Mouse (Mus musculus) myocyte (in vitro differentiated cells): ENCODE data around the gene Clstn3. TPM values are rescaled to one million over a fixed set of nuclear protein-coding genes. Genes with fewer than 3 reads are reported as not detected.

Experiments
- H3K27me3 ChIP-seq: one replicate; pipeline ENCODE4 v1.6.1; 2011; ENCODE audit not compliant: control insufficient read depth, insufficient read depth, insufficient read length
- H3K36me3 ChIP-seq: one replicate; pipeline ENCODE4 v1.6.1; 2011; ENCODE audit not compliant: control insufficient read depth, insufficient read depth
- H3K4me2 ChIP-seq: one replicate; pipeline ENCODE4 v1.6.1; 2011; ENCODE audit warnings: low read depth, control low read depth
- H3K4me3 ChIP-seq: one replicate; pipeline ENCODE4 v1.5.1; 2011; ENCODE audit warnings: mild to moderate bottlenecking, control low read depth, moderate library complexity
- H3K79me2 ChIP-seq: one replicate; pipeline ENCODE4 v1.6.1; 2011; ENCODE audit not compliant: control insufficient read depth, insufficient read depth
- H3ac ChIP-seq: one replicate; pipeline ENCODE4 v1.6.1; 2011; ENCODE audit not compliant: control insufficient read depth, insufficient read length
- CEBPB ChIP-seq: IDR thresholded peaks from 2 replicates; pipeline ENCODE4 v1.6.1; 2011; ENCODE audit warnings: mild to moderate bottlenecking, moderate library complexity; ENCODE audit not compliant: poor library complexity, insufficient read depth, severe bottlenecking
- E2F4 ChIP-seq: IDR thresholded peaks from one replicate; pipeline ENCODE4 v1.6.1; 2011; ENCODE audit warnings: mild to moderate bottlenecking, control low read depth, moderate library complexity; ENCODE audit not compliant: insufficient read depth
- MAX ChIP-seq: IDR thresholded peaks from one replicate; pipeline ENCODE4 v1.6.1; 2011; ENCODE audit warnings: low read depth, mild to moderate bottlenecking, control low read depth
- MYOD1 ChIP-seq, 3 experiments: IDR thresholded peaks; one replicate each; pipeline ENCODE4 v1.6.1; 2011; ENCODE audit warnings: control low read depth in 2 of 3, low read depth in 2 of 3, mild to moderate bottlenecking in 2 of 3, moderate library complexity in 1 of 3; ENCODE audit not compliant: insufficient read length in 2 of 3, control insufficient read depth in 1 of 3
- MYOG ChIP-seq, 3 experiments: IDR thresholded peaks; one replicate each; pipeline ENCODE4 v1.6.1; 2011; ENCODE audit warnings: control low read depth in 2 of 3, low read depth in 2 of 3, mild to moderate bottlenecking in 2 of 3; ENCODE audit not compliant: insufficient read length in 2 of 3, control insufficient read depth in 1 of 3, insufficient read depth in 1 of 3
- POLR2A ChIP-seq: IDR thresholded peaks from one replicate; pipeline ENCODE4 v1.6.1; 2011; ENCODE audit warnings: low read depth, mild to moderate bottlenecking, control low read depth, moderate library complexity; ENCODE audit not compliant: insufficient read length
- POLR2AphosphoS2 ChIP-seq: IDR thresholded peaks from one replicate; pipeline ENCODE4 v1.6.1; 2011; ENCODE audit warnings: low read depth, control low read depth; ENCODE audit not compliant: insufficient read length
- REST ChIP-seq: IDR thresholded peaks from one replicate; pipeline ENCODE4 v1.6.1; 2011; ENCODE audit warnings: mild to moderate bottlenecking, control low read depth, moderate library complexity; ENCODE audit not compliant: insufficient read depth, insufficient read length
- SRF ChIP-seq: IDR thresholded peaks from one replicate; pipeline ENCODE4 v1.6.1; 2011; ENCODE audit warnings: low read depth; ENCODE audit not compliant: control insufficient read depth, insufficient read length
- TCF12 ChIP-seq: IDR thresholded peaks from one replicate; pipeline ENCODE4 v1.6.1; 2011; ENCODE audit warnings: mild to moderate bottlenecking, control low read depth; ENCODE audit not compliant: poor library complexity, insufficient read depth, severe bottlenecking
- TCF3 ChIP-seq: IDR thresholded peaks from one replicate; pipeline ENCODE4 v1.6.1; 2011; ENCODE audit warnings: low read depth, control low read depth; ENCODE audit not compliant: insufficient read length
- USF1 ChIP-seq: IDR thresholded peaks from one replicate; pipeline ENCODE4 v1.6.1; 2011; ENCODE audit warnings: low read depth, mild to moderate bottlenecking, control low read depth, moderate library complexity
- polyA plus RNA-seq: library from polyadenylated mRNA; unstranded; fragments of >200 nt; fragmentation: generic; extraction: Trizol; gene quantifications from one replicate; pipeline ENCODE4 v1.2.1, GENCODE M21; 2012; ENCODE audit warnings: missing spikeins

Gene Clstn3
- polyA plus RNA-seq, 1 experiment = 2.2 TPM

DNA sequence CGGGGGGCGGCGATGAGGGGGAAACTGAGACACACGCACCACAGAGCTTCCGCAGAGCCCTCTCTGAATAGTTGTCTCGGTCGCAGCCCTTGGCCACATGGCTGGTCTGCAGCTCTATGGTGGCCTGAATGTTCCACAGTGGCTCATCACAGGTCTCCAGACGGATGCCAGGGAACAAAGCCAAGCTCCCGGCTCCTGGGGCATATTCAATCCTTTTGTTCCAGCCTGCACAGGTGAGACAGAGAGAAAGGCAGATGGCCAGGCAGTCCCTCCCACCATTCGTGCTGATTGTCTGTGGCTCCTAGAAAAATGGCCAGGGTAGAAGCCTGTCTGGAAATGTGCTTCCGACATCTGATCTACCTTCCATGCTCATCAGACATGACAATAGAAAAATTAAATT is 6.1 kb downstream of the Clstn3 start:
- Histone ChIP-seq H3K36me3 (no peaks in the 10 kb centered on the region), H3K4me3 (no peak overlapping the region), H3K4me2 (no peak overlapping the region), H3K79me2 (no peaks in the 10 kb centered on the region), H3ac (no peak overlapping the region), H3K27me3 (peaks cover 29% of the 10 kb centered on the region)
- no peak for TF ChIP-seq TCF3
- no peak for TF ChIP-seq MYOG (IDR thresholded peaks at IDR 0.05; ENCODE audit: control insufficient read depth in 1 of 3, insufficient read depth in 1 of 3, insufficient read length in 2 of 3, low read depth in 2 of 3)
- TF ChIP-seq POLR2AphosphoS2 = no peak
- no peak for TF ChIP-seq MYOD1 (IDR thresholded peaks at IDR 0.05; ENCODE audit: control insufficient read depth in 1 of 3, insufficient read length in 2 of 3, low read depth in 2 of 3)
- no peak for TF ChIP-seq E2F4
- TF ChIP-seq MAX = no peak
- TF ChIP-seq POLR2A = no peak
- TF ChIP-seq TCF12 = no peak
- TF ChIP-seq REST = no peak
- TF ChIP-seq CEBPB = no peak
- no peak for TF ChIP-seq USF1

DNA sequence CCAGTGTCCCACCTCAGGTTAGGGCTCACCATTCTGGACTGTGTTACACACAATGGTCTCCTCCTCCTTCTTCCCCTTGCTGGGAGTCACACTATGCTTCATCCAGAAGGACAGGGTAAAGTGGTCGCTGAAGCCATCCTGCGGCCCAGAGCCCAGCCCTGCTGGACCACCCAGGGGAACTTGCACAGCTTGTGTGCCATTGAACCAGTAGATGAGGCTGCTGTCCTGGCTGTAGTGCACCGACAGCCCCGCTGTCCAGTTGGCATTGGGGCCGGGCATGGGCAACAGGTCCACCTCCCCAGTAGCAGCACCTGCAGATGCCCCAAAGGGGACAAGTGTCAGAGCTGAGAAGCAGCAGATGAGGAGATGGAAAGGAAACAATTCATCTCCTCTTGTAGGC is 6.8 kb downstream of the Clstn3 start:
- Histone ChIP-seq H3ac (no peak overlapping the region), H3K4me2 (no peak overlapping the region), H3K36me3 (no peaks in the 10 kb centered on the region), H3K79me2 (no peaks in the 10 kb centered on the region), H3K4me3 (no peak overlapping the region), H3K27me3 (peaks cover 29% of the 10 kb centered on the region)
- TF ChIP-seq REST = no peak
- no peak for TF ChIP-seq MAX
- TF ChIP-seq TCF12 = no peak
- no peak for TF ChIP-seq POLR2AphosphoS2
- no peak for TF ChIP-seq USF1
- no peak for TF ChIP-seq SRF
- TF ChIP-seq TCF3 = no peak
- TF ChIP-seq MYOD1 (IDR thresholded peaks at IDR 0.05; ENCODE audit: control insufficient read depth in 1 of 3, insufficient read length in 2 of 3, low read depth in 2 of 3) = no peak
- no peak for TF ChIP-seq POLR2A
- TF ChIP-seq E2F4 = no peak
- no peak for TF ChIP-seq CEBPB

GRCm38 (mm10) chr6:124456243-124456642 is 8.4 kb downstream of the Clstn3 start:
- H3K36me3 ChIP-seq = no peaks in the 10 kb centered on the region
- no peak overlapping the region for H3ac ChIP-seq
- H3K4me2 ChIP-seq = no peak overlapping the region
- H3K4me3 ChIP-seq = no peak overlapping the region
- peaks cover 18% of the 10 kb centered on the region for H3K27me3 ChIP-seq
- no peak for TF ChIP-seq POLR2AphosphoS2
- TF ChIP-seq MAX = no peak
- TF ChIP-seq CEBPB = no peak
- TF ChIP-seq USF1 = no peak
- TF ChIP-seq E2F4 = no peak
- no peak for TF ChIP-seq TCF12
- no peak for TF ChIP-seq REST
- TF ChIP-seq MYOG (IDR thresholded peaks at IDR 0.05; ENCODE audit: control insufficient read depth in 1 of 3, insufficient read depth in 1 of 3, insufficient read length in 2 of 3, low read depth in 2 of 3) = no peak
- TF ChIP-seq MYOD1 (IDR thresholded peaks at IDR 0.05; ENCODE audit: control insufficient read depth in 1 of 3, insufficient read length in 2 of 3, low read depth in 2 of 3) = no peak
- no peak for TF ChIP-seq POLR2A
- TF ChIP-seq SRF = no peak
- TF ChIP-seq TCF3 = no peak
- H3K79me2 ChIP-seq = no peaks in the 10 kb centered on the region

DNA sequence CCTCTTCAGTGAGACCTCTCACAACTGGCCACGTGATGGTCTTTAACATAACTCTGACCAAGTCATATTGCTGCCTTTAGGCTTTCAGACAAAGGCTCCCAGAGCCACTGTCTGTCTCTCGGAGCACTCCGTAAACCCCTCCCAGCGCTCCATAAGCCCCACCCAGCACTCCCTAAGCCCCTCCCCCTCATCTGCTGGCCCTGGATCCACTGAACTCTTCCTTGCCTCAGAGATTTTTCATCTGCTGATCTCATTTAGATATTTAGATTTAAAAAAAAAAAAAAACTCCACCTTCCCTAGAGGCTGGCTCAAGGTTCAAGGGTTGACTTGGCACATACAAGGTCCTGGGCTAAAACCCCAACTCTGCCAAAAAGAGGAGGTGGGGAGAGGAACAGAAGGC is 10.8 kb downstream of the Clstn3 start:
- no peak overlapping the region for H3K4me2 ChIP-seq
- H3K79me2 ChIP-seq = no peaks in the 10 kb centered on the region
- peaks cover 5% of the 10 kb centered on the region for H3K27me3 ChIP-seq
- H3K36me3 ChIP-seq = no peaks in the 10 kb centered on the region
- no peak overlapping the region for H3K4me3 ChIP-seq
- no peak overlapping the region for H3ac ChIP-seq
- TF ChIP-seq USF1 (peak; percentile 12), E2F4 (no peak), CEBPB (no peak)

DNA sequence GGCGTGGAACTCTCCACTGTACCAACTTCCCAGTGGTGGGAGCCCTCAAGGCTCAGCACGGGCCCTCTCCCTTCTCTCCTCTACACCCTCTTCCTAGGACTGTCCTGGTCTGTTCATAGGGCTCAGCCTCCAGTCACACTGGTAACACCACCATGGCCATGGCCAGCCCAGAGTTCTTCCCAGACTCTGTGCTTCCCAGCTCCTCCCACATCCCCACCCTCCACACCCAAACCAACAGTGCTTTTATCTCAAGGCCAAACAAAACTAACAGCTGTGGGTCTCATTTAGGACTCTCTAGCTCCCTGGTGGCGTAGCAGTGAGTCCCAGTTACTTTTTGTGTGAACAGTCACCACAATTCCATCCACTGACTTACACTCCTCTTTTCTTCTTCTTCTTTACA is 12.6 kb downstream of the Clstn3 start:
- Histone ChIP-seq H3K36me3 (no peaks in the 10 kb centered on the region), H3K4me3 (no peak overlapping the region), H3K79me2 (no peaks in the 10 kb centered on the region), H3ac (no peak overlapping the region), H3K4me2 (peak overlapping the region; percentile 49), H3K27me3 (no peaks in the 10 kb centered on the region)
- TF ChIP-seq MYOD1 (IDR thresholded peaks at IDR 0.05; ENCODE audit: control insufficient read depth in 1 of 3, insufficient read length in 2 of 3, low read depth in 2 of 3) (peak in 1 of 3 experiments; percentile 29), MYOG (IDR thresholded peaks at IDR 0.05; ENCODE audit: control insufficient read depth in 1 of 3, insufficient read depth in 1 of 3, insufficient read length in 2 of 3, low read depth in 2 of 3) (peak in 2 of 3 experiments; percentile 13 to 23), USF1 (no peak)
